8 mouse cellular contexts compared by ENCODE assay signal in genomic region chr8:84104697-84105609, GRCm38 (mm10). TPM values are rescaled to one million over a fixed set of nuclear protein-coding genes. Genes with fewer than 3 reads are reported as not detected.
A peak's percentile ranks its signal among the peaks of the same experiment; 100 is the strongest.
DNase-seq lines count a peak whose midpoint lies in the region; ATAC-seq lines count a peak whose summit lies in the region.

Gene Dcaf15 (minus strand): TSS chr8:84104768.

- 5% methylated on average over 42 of the region's 42 CpGs for WGBS in hindbrain, embryonic 16.5 days
- 20% methylated on average over 32 of the region's 42 CpGs for WGBS in macrophage (ENCODE audit: missing documents)

- peak; percentile 97 for ATAC-seq in hindbrain, embryonic 16.5 days

- peak within 1 kb of the TSS; percentile 65 for H3K4me3 ChIP-seq in hindbrain, embryonic 16.5 days (ENCODE audit: low read length)
- H3K4me3 ChIP-seq in macrophage (ENCODE audit: inconsistent target) = peak within 1 kb of the TSS; percentile 67

- peak within 1 kb of the TSS; percentile 86 for H3K9ac ChIP-seq in hindbrain, embryonic 16.5 days (ENCODE audit: low read depth, low read length)

- DNase-seq in WW6 (ENCODE audit: low read depth, low spot score) = peak; percentile 99
- DNase-seq in cerebellum, postnatal 4 days (ENCODE audit: low spot score in 2 of 2) = peak; percentile 94 to 98
- peak; percentile 99 for DNase-seq in gastrocnemius, adult 18-20 months (ENCODE audit: low spot score)
- peak; percentile 98 for DNase-seq in left cerebral cortex, adult 18-20 months (ENCODE audit: low spot score in 2 of 2)
- peak; percentile 99 for DNase-seq in right cerebral cortex, adult 18-20 months
- DNase-seq in urinary bladder, postnatal 10 days (ENCODE audit: low spot score) = peak; percentile 93

- peaks cover 4% of the 10 kb centered on the region; the same call in 1 of the 2 replicates for H3K36me3 ChIP-seq in hindbrain, embryonic 16.5 days (ENCODE audit: control insufficient read depth, insufficient read depth, low read length)
- H3K36me3 ChIP-seq in macrophage (ENCODE audit: inconsistent target) = no peaks in the 10 kb centered on the region

- peak within 1 kb of the TSS; percentile 97 for H3K27ac ChIP-seq in hindbrain, embryonic 16.5 days (ENCODE audit: low read depth, low read length)
- no peak within 1 kb of the TSS for H3K27ac ChIP-seq in macrophage

- no peaks in the 10 kb centered on the region for H3K27me3 ChIP-seq in hindbrain, embryonic 16.5 days (replicated peaks; ENCODE audit: control insufficient read depth, insufficient read depth, low read length)

- peaks cover 37% of the 10 kb centered on the region for H3K79me2 ChIP-seq in macrophage (ENCODE audit: inconsistent target)

- no peaks in the 10 kb centered on the region for H3K9me3 ChIP-seq in hindbrain, embryonic 16.5 days (ENCODE audit: control insufficient read depth, low read length)

- peaks cover 27% of the 10 kb centered on the region for H3K4me1 ChIP-seq in hindbrain, embryonic 16.5 days (ENCODE audit: control insufficient read depth, insufficient read depth, low read depth, low read length)

- H3K4me2 ChIP-seq in hindbrain, embryonic 16.5 days (ENCODE audit: low read length) = peak within 1 kb of the TSS; percentile 85

RNA-seq across cellular contexts. Expression of gene Dcaf15, which starts in this region (rescaled TPM):
- total RNA-seq in gastrocnemius, adult 18-20 months (2021) = 1 to 10 TPM; 4.8 to 4.9 TPM
- 21.5 and 22.7 TPM in 2 replicates for polyA plus RNA-seq in hindbrain, embryonic 16.5 days (2015; fragmentation: Nextera tagmentation; extraction: Ambion mirVana)
- total RNA-seq in left cerebral cortex, adult 18-20 months (2021) = 10 to 100 TPM; 17.7 to 18.2 TPM
- total RNA-seq in macrophage (2018; cell fraction: chromatin; rRNA removed) = 10 to 100 TPM; 10.2 to 38.2 (median 23.3) TPM
- total RNA-seq in macrophage (2018; cell fraction: cytosol; rRNA removed) = 10 to 100 TPM in 22 of 26 experiments, 1 to 10 TPM in 4; 7.7 to 18.8 (median 13.1) TPM
- 10 to 100 TPM in 25 of 26 experiments, 1 to 10 TPM in 1; 8.6 to 25.9 (median 16.8) TPM for total RNA-seq in macrophage (2018; cell fraction: nucleus; rRNA removed)
- polyA plus RNA-seq in macrophage (2018) = 8.5 to 14.2 TPM (median 10.7 TPM) in 3 replicates
